Mouse (Mus musculus): Measurements from ENCODE around the gene Det1.

Det1 gene

GRCm38 (mm10) chr7:78846066-78846716 lies 872 bp downstream of the Det1 start:
- DNase-seq = no peak

GRCm38 (mm10) chr7:78841601-78842000 lies 5.5 kb downstream of the Det1 start:
- DNase-seq = no peak

GRCm38 (mm10) chr7:78837250-78837649 lies 9.8 kb downstream of the Det1 start:
- no peak for DNase-seq

GRCm38 (mm10) chr7:78835656-78836055 lies 11.4 kb downstream of the Det1 start:
- DNase-seq = no peak

GRCm38 (mm10) chr7:78827749-78828362 lies 19.2 kb downstream of the Det1 start:
- no peak for DNase-seq

- DNase-seq = no peak
These were observed 20.2 kb downstream of the Det1 start for GRCm38 (mm10) chr7:78826682-78827385.

- no peak for DNase-seq
These were observed 28.7 kb downstream of the Det1 start for GRCm38 (mm10) chr7:78818336-78818735.

- no peak for DNase-seq
These were observed 32.3 kb downstream of the Det1 start for GRCm38 (mm10) chr7:78814766-78815165.

- peak; percentile 73 for DNase-seq
These were observed 33.3 kb downstream of the Det1 start for GRCm38 (mm10) chr7:78813791-78814190.

GRCm38 (mm10) chr7:78807192-78807591 lies 39.9 kb downstream of the Det1 start:
- DNase-seq = no peak

GRCm38 (mm10) chr7:78803841-78804240 lies 43.2 kb downstream of the Det1 start:
- DNase-seq = no peak

- DNase-seq = no peak
These were observed 47.1 kb downstream of the Det1 start for GRCm38 (mm10) chr7:78799730-78800496.

GRCm38 (mm10) chr7:78797843-78798455 lies 49.1 kb downstream of the Det1 start:
- DNase-seq = no peak

GRCm38 (mm10) chr7:78796624-78797023 lies 50.4 kb downstream of the Det1 start:
- no peak for DNase-seq

GRCm38 (mm10) chr7:78794571-78795092 lies 52.4 kb downstream of the Det1 start:
- no peak for DNase-seq

- DNase-seq = no peak
These were observed 53.0 kb downstream of the Det1 start for GRCm38 (mm10) chr7:78793895-78794570.

GRCm38 (mm10) chr7:78791359-78792222 lies 55.5 kb downstream of the Det1 start:
- peak; percentile 57 for DNase-seq

GRCm38 (mm10) chr7:78787793-78788380 lies 59.2 kb downstream of the Det1 start:
- no peak for DNase-seq

GRCm38 (mm10) chr7:78785906-78786305 lies 61.2 kb downstream of the Det1 start:
- DNase-seq = no peak

Measured in cerebellum, adult 9-11 months (tissue).